Mouse (Mus musculus) gastrocnemius, adult 2 months (tissue): ENCODE data around the gene Mtif3. TPM values are rescaled to one million over a fixed set of nuclear protein-coding genes. Genes with fewer than 3 reads are reported as not detected.
A peak's percentile ranks its signal among the peaks of the same experiment; 100 is the strongest.

Experiments used
- DNase-seq: peaks from one replicate; pipeline ENCODE4 v3.0.0; 2022
- H3K27ac ChIP-seq: fragments of 200-600 bp; 2 replicates; pipeline ENCODE4 v1.8.1; 2022; ENCODE audit warnings: mild to moderate bottlenecking
- H3K4me3 ChIP-seq: fragments of 200-600 bp; 2 replicates; pipeline ENCODE4 v1.8.1; 2022; ENCODE audit warnings: mild to moderate bottlenecking, moderate library complexity
- CTCF ChIP-seq: fragments of 200-600 bp; IDR thresholded peaks from 2 replicates; pipeline ENCODE4 v1.8.1; 2022; ENCODE audit warnings: antibody characterized with exemption, mild to moderate bottlenecking, moderate library complexity
- intact Hi-C: fragments of 180-260 bp; cut with DNase I; formaldehyde crosslinking; loops from one replicate; pipeline ENCODE4 v1.15.1; 2025
- total RNA-seq, 2 experiments: library from RNA; stranded (reverse); gene quantifications; 2 replicates each; pipeline ENCODE4 v1.2.3; 2021

Mtif3 gene
- total RNA-seq, 2 experiments from 2014 or later = 23.0 to 25.9 TPM

- TF ChIP-seq CTCF = peak; percentile 78
- peak; percentile 75 for DNase-seq
- Histone ChIP-seq H3K4me3 (no peak overlapping the region), H3K27ac (no peak overlapping the region)
- intact Hi-C loops = loop anchor here (2.0 kb wide), 1 partner anchor 417 kb away; the partner anchor contains the start of gene Urad
Measured at GRCm38 (mm10) chr5:146905486-146906172, 58.0 kb downstream of the Mtif3 start.

- TF ChIP-seq CTCF = peak; percentile 80
- Histone ChIP-seq H3K4me3 (no peak overlapping the region), H3K27ac (no peak overlapping the region)
- DNase-seq = peak; percentile 77
- intact Hi-C loops = loop anchor here (1.0 kb wide), 2 partner anchors 198 to 229 kb away; no protein-coding TSS in a partner anchor
Measured at GRCm38 (mm10) chr5:146904404-146904803, 59.2 kb downstream of the Mtif3 start.

Other genes with a start within 250 kb of the Mtif3 start
- gene Usp12, start 168.8 kb downstream of the Mtif3 start, total RNA-seq = 10 to 100 TPM; 15.4 to 22.4 TPM
- 100 to 1,000 TPM; 120 to 155 TPM for gene Rpl21, start 130.9 kb downstream of the Mtif3 start, total RNA-seq
- gene Rasl11a, start 118.7 kb downstream of the Mtif3 start, total RNA-seq = 1 to 10 TPM; 1.7 to 2.0 TPM
- gene Gtf3a, start 15.1 kb downstream of the Mtif3 start, total RNA-seq = 10 to 100 TPM; 25.7 to 31.9 TPM
- gene Lnx2, start 112.8 kb upstream of the Mtif3 start, total RNA-seq = 1 to 10 TPM; 3.3 to 3.4 TPM
- 10 to 100 TPM; 83.4 to 85.5 TPM for gene Polr1d, start 113.2 kb upstream of the Mtif3 start, total RNA-seq
- gene Gsx1, start 224.9 kb upstream of the Mtif3 start, total RNA-seq = not detected